Mouse (Mus musculus) CH12.LX (cell line): ENCODE results near the gene Atf3. TPM values are rescaled to one million over a fixed set of nuclear protein-coding genes. Genes with fewer than 3 reads are reported as not detected.
A peak's percentile ranks its signal among the peaks of the same experiment; 100 is the strongest.

Experiments used
- DNase-seq: peaks from one replicate; pipeline ENCODE4 v3.0.0-alpha.2; 2013; ENCODE audit errors: extremely low read depth
- H3K27ac ChIP-seq: 2 replicates; pipeline ENCODE4 v1.5.1; 2012; ENCODE audit warnings: low read depth, mild to moderate bottlenecking, control low read depth, moderate library complexity; ENCODE audit not compliant: insufficient read depth
- H3K27me3 ChIP-seq: replicated peaks from 2 replicates; pipeline ENCODE3; 2012; ENCODE audit warnings: inconsistent platforms
- H3K36me3 ChIP-seq, 2 experiments: replicated peaks in 1 of 2; 2 replicates each; pipeline versions ENCODE3 to v1.6.1; 2012; ENCODE audit warnings: inconsistent platforms in 1 of 2, low read length in 1 of 2, mild to moderate bottlenecking in 1 of 2, mixed read lengths in 1 of 2, moderate library complexity in 1 of 2; ENCODE audit not compliant: control insufficient read depth in 1 of 2, insufficient read depth in 1 of 2
- H3K4me1 ChIP-seq, 2 experiments: 2 replicates each; pipeline ENCODE4 v1.6.1; 2012; ENCODE audit warnings: inconsistent platforms in 1 of 2, moderate library complexity in 1 of 2; ENCODE audit not compliant: insufficient read depth in 2 of 2, control insufficient read depth in 1 of 2
- H3K4me2 ChIP-seq: 2 replicates; pipeline ENCODE4 v1.6.1; 2012; ENCODE audit warnings: low read depth, mild to moderate bottlenecking, control low read depth; ENCODE audit not compliant: poor library complexity, insufficient read depth, severe bottlenecking
- H3K4me3 ChIP-seq, 3 experiments: fragments of 150-350 bp in 1 of 3; sonication (generic) in 1 of 3; replicated peaks in 1 of 3; 2 replicates each; pipeline versions ENCODE3 to v1.5.1; 2011 to 2012; ENCODE audit warnings: low read depth in 2 of 3, low read length in 2 of 3, mild to moderate bottlenecking in 2 of 3, moderate library complexity in 2 of 3, control low read depth in 1 of 3, improper control_type of control experiment in 1 of 3, inconsistent platforms in 1 of 3, mixed read lengths in 1 of 3; ENCODE audit not compliant: poor library complexity in 1 of 3
- H3K79me2 ChIP-seq: replicated peaks from 2 replicates; pipeline ENCODE4 v1.6.1; 2012; ENCODE audit warnings: mild to moderate bottlenecking, moderate library complexity; ENCODE audit not compliant: control insufficient read depth, poor library complexity, insufficient read depth, severe bottlenecking; ENCODE audit errors: extremely low read depth
- H3K9ac ChIP-seq: 2 replicates; pipeline ENCODE4 v1.6.1; 2012; ENCODE audit warnings: low read depth, mild to moderate bottlenecking, control low read depth, moderate library complexity; ENCODE audit not compliant: insufficient read depth
- H3K9me3 ChIP-seq: replicated peaks from 2 replicates; pipeline ENCODE3; 2012; ENCODE audit warnings: low read length, inconsistent platforms, mixed read lengths
- BHLHE40 ChIP-seq: IDR thresholded peaks from 2 replicates; pipeline ENCODE4 v1.6.1; 2011; ENCODE audit warnings: mild to moderate bottlenecking, low read depth, low read length, improper control_type of control experiment
- CHD1 ChIP-seq: IDR thresholded peaks from 2 replicates; pipeline ENCODE4 v1.6.1; 2012; ENCODE audit warnings: low read depth, low read length, improper control_type of control experiment, inconsistent platforms
- CTCF ChIP-seq, 2 experiments: IDR thresholded peaks in 1 of 2; conservative IDR thresholded peaks in 1 of 2; 2 replicates each; pipeline ENCODE4 v1.5.1; 2011 to 2012; ENCODE audit warnings: low read depth in 2 of 2, low read length in 2 of 2, improper control_type of control experiment in 1 of 2, inconsistent platforms in 1 of 2, mild to moderate bottlenecking in 1 of 2, moderate library complexity in 1 of 2
- E2F4 ChIP-seq: IDR thresholded peaks from 2 replicates; pipeline ENCODE4 v1.6.1; 2011; ENCODE audit warnings: low read depth, low read length, improper control_type of control experiment; ENCODE audit not compliant: insufficient replicate concordance
- EP300 ChIP-seq: IDR thresholded peaks from 2 replicates; pipeline ENCODE4 v1.6.1; 2011; ENCODE audit warnings: low read length, improper control_type of control experiment
- HCFC1 ChIP-seq: IDR thresholded peaks from 2 replicates; pipeline ENCODE4 v1.6.1; 2012; ENCODE audit warnings: low read depth, mild to moderate bottlenecking, inconsistent platforms, low read length, improper control_type of control experiment
- MAFK ChIP-seq: IDR thresholded peaks from 2 replicates; pipeline ENCODE4 v1.6.1; 2011; ENCODE audit warnings: low read length, improper control_type of control experiment; ENCODE audit not compliant: insufficient replicate concordance
- MAX ChIP-seq: IDR thresholded peaks from 2 replicates; pipeline ENCODE4 v1.6.1; 2011; ENCODE audit warnings: low read length, improper control_type of control experiment
- MAZ ChIP-seq: IDR thresholded peaks from 2 replicates; pipeline ENCODE4 v1.6.1; 2012; ENCODE audit warnings: low read depth, mild to moderate bottlenecking, inconsistent platforms, low read length, improper control_type of control experiment, moderate library complexity
- MEF2A ChIP-seq: IDR thresholded peaks from 2 replicates; pipeline ENCODE4 v1.6.1; 2014; ENCODE audit warnings: low read depth, mild to moderate bottlenecking, inconsistent platforms, low read length, improper control_type of control experiment, borderline replicate concordance
- MXI1 ChIP-seq: IDR thresholded peaks from 2 replicates; pipeline ENCODE4 v1.6.1; 2011; ENCODE audit warnings: mild to moderate bottlenecking, low read depth, low read length, improper control_type of control experiment
- MYC ChIP-seq: IDR thresholded peaks from 2 replicates; pipeline ENCODE4 v1.6.1; 2011; ENCODE audit warnings: low read depth, mild to moderate bottlenecking, improper control_type of control experiment, low read length
- NELFE ChIP-seq: IDR thresholded peaks from 2 replicates; pipeline ENCODE4 v1.6.1; 2011; ENCODE audit warnings: low read depth, low read length, improper control_type of control experiment
- POLR2A ChIP-seq: IDR thresholded peaks from 2 replicates; pipeline ENCODE4 v1.6.1; 2011; ENCODE audit warnings: low read depth, mild to moderate bottlenecking, improper control_type of control experiment, low read length
- RAD21 ChIP-seq: IDR thresholded peaks from 2 replicates; pipeline ENCODE4 v1.6.1; 2011; ENCODE audit warnings: low read depth, mild to moderate bottlenecking, low read length, improper control_type of control experiment, moderate library complexity
- RCOR1 ChIP-seq: conservative IDR thresholded peaks from 2 replicates; pipeline ENCODE4 v1.6.1; 2012; ENCODE audit warnings: low read depth, mild to moderate bottlenecking, inconsistent platforms, low read length, improper control_type of control experiment
- SIN3A ChIP-seq: IDR thresholded peaks from 2 replicates; pipeline ENCODE4 v1.6.1; 2012; ENCODE audit warnings: low read length, improper control_type of control experiment, inconsistent platforms
- TBP ChIP-seq: conservative IDR thresholded peaks from 2 replicates; pipeline ENCODE4 v1.6.1; 2011; ENCODE audit warnings: low read depth, low read length, improper control_type of control experiment
- TCF12 ChIP-seq: IDR thresholded peaks from 2 replicates; pipeline ENCODE4 v1.6.1; 2014; ENCODE audit warnings: low read depth, mild to moderate bottlenecking, inconsistent platforms, low read length, improper control_type of control experiment
- ZC3H11A ChIP-seq: IDR thresholded peaks from 2 replicates; pipeline ENCODE4 v1.6.1; 2012; ENCODE audit warnings: low read depth, mild to moderate bottlenecking, inconsistent platforms, low read length, improper control_type of control experiment
- ZKSCAN1 ChIP-seq: IDR thresholded peaks from 2 replicates; pipeline ENCODE4 v1.6.1; 2012; ENCODE audit warnings: low read depth, inconsistent platforms, low read length, improper control_type of control experiment, borderline replicate concordance
- dilution Hi-C: fragments of 300-500 bp; cut with MboI; formaldehyde crosslinking; loops from 2 replicates; pipeline ENCODE4 v1.14.3; 2020; ENCODE audit warnings: low sequenced_read_pairs; ENCODE audit not compliant: extremely low pct_unique_long_range_greater_than_20kb, extremely low pct_ligation_motif_present
- in situ Hi-C: fragments of 300-500 bp; cut with MboI; formaldehyde crosslinking; loops from 3 replicates; pipeline ENCODE4 v1.14.3; 2019; ENCODE audit warnings: low sequenced_read_pairs, low pct_ligation_motif_present, low pct_unique_long_range_greater_than_20kb, mixed read lengths
- polyA plus RNA-seq: library from polyadenylated mRNA; unstranded; fragments of >175 nt; gene quantifications from 2 replicates; pipeline ENCODE4 v1.2.1, GENCODE M21; 2012; ENCODE audit warnings: low read depth; ENCODE audit not compliant: insufficient read length
- total RNA-seq, 2 experiments: library from RNA; depleted of rRNA; stranded (reverse); fragments of 300-350 nt in 1 of 2; fragments of >200 nt in 1 of 2; gene quantifications; 2 replicates each; pipeline ENCODE4 v1.2.3; 2012 to 2014

Gene Atf3
- total and polyA plus RNA-seq, 3 experiments, result 25.1 to 39.7 (median 32.9) TPM

- H3K79me2 ChIP-seq, result peaks cover 46% of the 10 kb centered on the region
- peaks cover 8 to 44% of the 10 kb centered on the region in 2 experiments for H3K4me1 ChIP-seq
- H3K4me3 ChIP-seq, result peak overlapping the region; percentile 80 to 92 (median 85)
- H3K36me3 ChIP-seq, result peaks cover 14 to 29% of the 10 kb centered on the region in 2 experiments
- H3K27ac ChIP-seq, result no peak overlapping the region
- peak overlapping the region; percentile 84 for H3K4me2 ChIP-seq
- TF ChIP-seq MXI1 (peak; percentile 69; the same call in 1 of the 2 replicates), CHD1 (no peak), NELFE (no peak), ZKSCAN1 (no peak), MEF2A (no peak), MAX (peak; percentile 54; the same call in 1 of the 2 replicates), TBP (no peak), POLR2A (no peak), BHLHE40 (no peak), HCFC1 (no peak)
- no peaks in the 10 kb centered on the region for H3K27me3 ChIP-seq
- peak overlapping the region; percentile 95 for H3K9ac ChIP-seq
- dilution Hi-C loops (no loop called here), in situ Hi-C loops (loop anchor here (5.0 to 10.0 kb wide), 2 partner anchors 87 to 101 kb away; partner anchors contain the start of gene Batf3)
- DNase-seq, result no peak
- peaks cover 19% of the 10 kb centered on the region for H3K9me3 ChIP-seq
These were observed 36.2 kb downstream of the Atf3 start for GRCm38 (mm10) chr1:191181469-191182259.

- no peak overlapping the region for H3K4me3 ChIP-seq
- H3K36me3 ChIP-seq, result peaks cover 25 to 42% of the 10 kb centered on the region in 2 experiments
- H3K79me2 ChIP-seq, result peaks cover 46% of the 10 kb centered on the region
- H3K9ac ChIP-seq, result peak overlapping the region; percentile 95; the same call in 1 of the 2 replicates
- no peaks in the 10 kb centered on the region for H3K27me3 ChIP-seq
- H3K4me2 ChIP-seq, result peak overlapping the region; percentile 84
- peaks cover 19% of the 10 kb centered on the region for H3K9me3 ChIP-seq
- in situ Hi-C loops, result loop anchor here (5.0 to 10.0 kb wide), 2 partner anchors 86 to 102 kb away; partner anchors contain the start of gene Batf3
- H3K27ac ChIP-seq, result no peak overlapping the region
- TF ChIP-seq EP300 (no peak), BHLHE40 (no peak), ZC3H11A (no peak), MAZ (no peak), RCOR1 (no peak), CHD1 (no peak), TBP (no peak), SIN3A (no peak), CTCF (conservative IDR thresholded peaks at IDR 0.05 in 1 of 2, IDR thresholded peaks at IDR 0.05 in 1 of 2; ENCODE audit: low read depth in 2 of 2, low read length in 2 of 2) (no peak), RAD21 (no peak), MYC (no peak), POLR2A (no peak), E2F4 (no peak), TCF12 (no peak), MAFK (no peak)
- dilution Hi-C loops, result no loop called here
- no peak for DNase-seq
- peaks cover 6 to 34% of the 10 kb centered on the region in 2 experiments; a peak in 3 of 4 replicates for H3K4me1 ChIP-seq
These were observed 37.4 kb downstream of the Atf3 start for GRCm38 (mm10) chr1:191180397-191180796.
